Mouse (Mus musculus) left cerebral cortex, adult 2 months (tissue): ENCODE results near the gene Ccdc27. TPM values are rescaled to one million over a fixed set of nuclear protein-coding genes. Genes with fewer than 3 reads are reported as not detected.

ENCODE experiments used
- DNase-seq, 2 experiments: peaks; one replicate each; pipeline ENCODE4 v3.0.0; 2021 to 2022; ENCODE audit warnings: low spot score in 2 of 2, mixed read lengths in 1 of 2; ENCODE audit errors: extremely low spot score in 1 of 2
- H3K27ac ChIP-seq: fragments of 200-600 bp; 2 replicates; pipeline ENCODE4 v1.8.1; 2022
- H3K4me3 ChIP-seq: fragments of 200-600 bp; 2 replicates; pipeline ENCODE4 v1.8.1; 2022
- CTCF ChIP-seq: fragments of 200-600 bp; IDR thresholded peaks from 2 replicates; pipeline ENCODE4 v1.8.1; 2022; ENCODE audit warnings: antibody characterized with exemption, mild to moderate bottlenecking, moderate library complexity
- intact Hi-C: fragments of 180-260 bp; cut with DNase I; formaldehyde crosslinking; loops from one replicate; pipeline ENCODE4 v1.15.1; 2025
- total RNA-seq, 2 experiments: library from RNA; stranded (reverse); gene quantifications; 2 replicates each; pipeline ENCODE4 v1.2.3; 2021

Ccdc27 gene
- total RNA-seq, 2 experiments from 2014 or later: not detected

- intact Hi-C loops: no loop called here
- no peak for TF ChIP-seq CTCF
- no peak for DNase-seq
- H3K4me3 ChIP-seq: no peak overlapping the region
- no peak overlapping the region for H3K27ac ChIP-seq
Measured at GRCm38 (mm10) chr4:154056661-154057060, 14.2 kb upstream of the Ccdc27 start.

- intact Hi-C loops: no loop called here
- no peak for TF ChIP-seq CTCF
- Histone ChIP-seq H3K27ac (no peak overlapping the region), H3K4me3 (no peak overlapping the region)
- DNase-seq: no peak
Measured at GRCm38 (mm10) chr4:154056046-154056445, 13.6 kb upstream of the Ccdc27 start.

- H3K27ac ChIP-seq: no peak overlapping the region
- TF ChIP-seq CTCF: no peak
- H3K4me3 ChIP-seq: no peak overlapping the region
- intact Hi-C loops: no loop called here
- DNase-seq: no peak
Measured at GRCm38 (mm10) chr4:154055482-154055881, 13.0 kb upstream of the Ccdc27 start.

- no peak; the same call in 1 of the 2 replicates for TF ChIP-seq CTCF
- intact Hi-C loops: no loop called here
- DNase-seq: no peak
- H3K4me3 ChIP-seq: no peak overlapping the region
- no peak overlapping the region for H3K27ac ChIP-seq
Measured at GRCm38 (mm10) chr4:154053065-154053464, 10.6 kb upstream of the Ccdc27 start.

- no peak for DNase-seq
- intact Hi-C loops: no loop called here
Measured at GRCm38 (mm10) chr4:154051401-154051800, 8.9 kb upstream of the Ccdc27 start.

GRCm38 (mm10) chr4:154045837-154046236, 3.4 kb upstream of the Ccdc27 start:
- DNase-seq: no peak
- no peak overlapping the region for H3K27ac ChIP-seq
- intact Hi-C loops: no loop called here
- no peak overlapping the region for H3K4me3 ChIP-seq
- TF ChIP-seq CTCF: peak; percentile 18

More at GRCm38 (mm10) chr4:154051401-154051800, 8.9 kb upstream of the Ccdc27 start:
- H3K27ac ChIP-seq: no peak overlapping the region
- H3K4me3 ChIP-seq: no peak overlapping the region
- TF ChIP-seq CTCF: no peak

GRCm38 (mm10) chr4:154037123-154037522, 5.4 kb downstream of the Ccdc27 start:
- no peak overlapping the region for H3K4me3 ChIP-seq
- H3K27ac ChIP-seq: no peak overlapping the region
- no peak for DNase-seq
- no peak for TF ChIP-seq CTCF
- intact Hi-C loops: no loop called here

GRCm38 (mm10) chr4:154028646-154029045, 13.8 kb downstream of the Ccdc27 start:
- H3K27ac ChIP-seq: no peak overlapping the region
- peak; percentile 47 for TF ChIP-seq CTCF
- DNase-seq: no peak
- H3K4me3 ChIP-seq: no peak overlapping the region
- intact Hi-C loops: loop anchor here (5.0 kb wide), 1 partner anchor 129 kb away; no protein-coding TSS in a partner anchor

GRCm38 (mm10) chr4:154028066-154028465, 14.4 kb downstream of the Ccdc27 start:
- H3K27ac ChIP-seq: no peak overlapping the region
- intact Hi-C loops: loop anchor here (5.0 kb wide), 1 partner anchor 129 kb away; no protein-coding TSS in a partner anchor
- no peak for TF ChIP-seq CTCF
- H3K4me3 ChIP-seq: no peak overlapping the region
- no peak for DNase-seq

- intact Hi-C loops: loop anchor here (5.0 kb wide), 1 partner anchor 131 kb away; no protein-coding TSS in a partner anchor
- Histone ChIP-seq H3K4me3 (peak overlapping the region; percentile 45), H3K27ac (peak overlapping the region; percentile 87; the same call in 1 of the 2 replicates)
- DNase-seq: no peak
- no peak for TF ChIP-seq CTCF
Measured at GRCm38 (mm10) chr4:154026441-154026761, 16.1 kb downstream of the Ccdc27 start.

- intact Hi-C loops: loop anchor here (2.0 to 5.0 kb wide), 2 partner anchors 79 to 131 kb away; no protein-coding TSS in a partner anchor
- peak; percentile 64 to 70 for DNase-seq
- Histone ChIP-seq H3K27ac (peak within 1 kb of the TSS; percentile 87), H3K4me3 (peak within 1 kb of the TSS; percentile 45)
- peak; percentile 69 for TF ChIP-seq CTCF
Measured at GRCm38 (mm10) chr4:154025641-154026440, 16.6 kb downstream of the Ccdc27 start, which contains the start of gene Smim1. TSS of gene Smim1 (minus strand) at chr4:154026230.

- H3K27ac ChIP-seq: peak overlapping the region; percentile 87
- peak overlapping the region; percentile 45 for H3K4me3 ChIP-seq
- intact Hi-C loops: loop anchor here (2.0 to 5.0 kb wide), 2 partner anchors 80 to 132 kb away; no protein-coding TSS in a partner anchor
- DNase-seq: peak in 1 of 2 experiments; percentile 38
- TF ChIP-seq CTCF: no peak
Measured at GRCm38 (mm10) chr4:154024729-154025521, 17.6 kb downstream of the Ccdc27 start.
